Mouse (Mus musculus): Measurements from ENCODE around the gene Cdc27. TPM values are rescaled to one million over a fixed set of nuclear protein-coding genes. Genes with fewer than 3 reads are reported as not detected.

Gene Cdc27
- total RNA-seq, 1 experiment = 45.9 TPM

GRCm38 (mm10) chr11:104537945-104538555 lies 12.4 kb downstream of the Cdc27 start:
- no peaks in the 10 kb centered on the region for H3K4me1 ChIP-seq (ENCODE audit: control insufficient read depth in 2 of 2, insufficient read depth in 2 of 2, low read length in 2 of 2, poor library complexity in 1 of 2)

GRCm38 (mm10) chr11:104536843-104537242 lies 13.6 kb downstream of the Cdc27 start:
- H3K36me3 ChIP-seq (ENCODE audit: control insufficient read depth, insufficient read depth, low read length, poor library complexity, severe bottlenecking) = peaks cover 2% of the 10 kb centered on the region
- TF ChIP-seq ZNF384 (IDR thresholded peaks at IDR 0.05; ENCODE audit: low read depth, low read length) (no peak), ZC3H11A (IDR thresholded peaks at IDR 0.05; ENCODE audit: borderline replicate concordance, low read depth, low read length) (no peak), CHD2 (IDR thresholded peaks at IDR 0.05; ENCODE audit: low read depth, low read length) (no peak), HCFC1 (IDR thresholded peaks at IDR 0.05; ENCODE audit: borderline replicate concordance, insufficient read depth, low read length) (no peak), MAFK (IDR thresholded peaks at IDR 0.05; ENCODE audit: insufficient read depth, low read depth, low read length) (no peak)
- H3K9ac ChIP-seq (ENCODE audit: insufficient read depth, low read depth, low read length, poor library complexity, severe bottlenecking) = no peak overlapping the region
- no peaks in the 10 kb centered on the region for H3K9me3 ChIP-seq (ENCODE audit: control insufficient read depth, insufficient read depth, low read depth, low read length)
- no peaks in the 10 kb centered on the region for H3K4me1 ChIP-seq (ENCODE audit: control insufficient read depth in 2 of 2, insufficient read depth in 2 of 2, low read length in 2 of 2, poor library complexity in 1 of 2)
- in situ Hi-C loops (cut with MboI; ENCODE audit: low sequenced_read_pairs in 2 of 2, unreplicated experiment in 2 of 2) = no loop called here
- H3K4me3 ChIP-seq (ENCODE audit: insufficient read depth in 1 of 2, low read depth in 1 of 2, low read length in 2 of 2, poor library complexity in 1 of 2, severe bottlenecking in 1 of 2) = no peak overlapping the region
- H3K27ac ChIP-seq (ENCODE audit: insufficient read depth, low read depth, low read length, poor library complexity, severe bottlenecking) = no peak overlapping the region
- DNase-seq (ENCODE audit: low read depth, low spot score) = no peak

More at GRCm38 (mm10) chr11:104537945-104538555, 12.4 kb downstream of the Cdc27 start:
- Histone ChIP-seq H3K27ac (ENCODE audit: insufficient read depth, low read depth, low read length, poor library complexity, severe bottlenecking) (no peak overlapping the region), H3K9me3 (ENCODE audit: control insufficient read depth, insufficient read depth, low read depth, low read length) (no peaks in the 10 kb centered on the region), H3K4me3 (ENCODE audit: insufficient read depth in 1 of 2, low read depth in 1 of 2, low read length in 2 of 2, poor library complexity in 1 of 2, severe bottlenecking in 1 of 2) (no peak overlapping the region), H3K9ac (ENCODE audit: insufficient read depth, low read depth, low read length, poor library complexity, severe bottlenecking) (no peak overlapping the region), H3K36me3 (ENCODE audit: control insufficient read depth, insufficient read depth, low read length, poor library complexity, severe bottlenecking) (no peaks in the 10 kb centered on the region; the same call in 1 of the 2 replicates)
- in situ Hi-C loops (cut with MboI; ENCODE audit: low sequenced_read_pairs in 2 of 2, unreplicated experiment in 2 of 2) = no loop called here
- no peak for DNase-seq (ENCODE audit: low read depth, low spot score)
- no peak for TF ChIP-seq ZC3H11A (IDR thresholded peaks at IDR 0.05; ENCODE audit: borderline replicate concordance, low read depth, low read length)
- no peak for TF ChIP-seq ZNF384 (IDR thresholded peaks at IDR 0.05; ENCODE audit: low read depth, low read length)
- TF ChIP-seq MAFK (IDR thresholded peaks at IDR 0.05; ENCODE audit: insufficient read depth, low read depth, low read length) = no peak
- TF ChIP-seq CHD2 (IDR thresholded peaks at IDR 0.05; ENCODE audit: low read depth, low read length) = no peak
- TF ChIP-seq HCFC1 (IDR thresholded peaks at IDR 0.05; ENCODE audit: borderline replicate concordance, insufficient read depth, low read length) = no peak

GRCm38 (mm10) chr11:104525935-104526334 lies 24.5 kb downstream of the Cdc27 start:
- in situ Hi-C loops (cut with MboI; ENCODE audit: low sequenced_read_pairs in 2 of 2, unreplicated experiment in 2 of 2) = no loop called here
- no peaks in the 10 kb centered on the region for H3K9me3 ChIP-seq (ENCODE audit: control insufficient read depth, insufficient read depth, low read depth, low read length)

GRCm38 (mm10) chr11:104512436-104512835 lies 38.0 kb downstream of the Cdc27 start:
- in situ Hi-C loops (cut with MboI; ENCODE audit: low sequenced_read_pairs in 2 of 2, unreplicated experiment in 2 of 2) = no loop called here
- no peaks in the 10 kb centered on the region; a peak in 1 of 4 replicates for H3K4me1 ChIP-seq (ENCODE audit: control insufficient read depth in 2 of 2, insufficient read depth in 2 of 2, low read length in 2 of 2, poor library complexity in 1 of 2)
- H3K9ac ChIP-seq (ENCODE audit: insufficient read depth, low read depth, low read length, poor library complexity, severe bottlenecking) = no peak overlapping the region
- H3K4me3 ChIP-seq (ENCODE audit: insufficient read depth in 1 of 2, low read depth in 1 of 2, low read length in 2 of 2, poor library complexity in 1 of 2, severe bottlenecking in 1 of 2) = no peak overlapping the region
- H3K27ac ChIP-seq (ENCODE audit: insufficient read depth, low read depth, low read length, poor library complexity, severe bottlenecking) = no peak overlapping the region
- peaks cover 23% of the 10 kb centered on the region for H3K36me3 ChIP-seq (ENCODE audit: control insufficient read depth, insufficient read depth, low read length, poor library complexity, severe bottlenecking)
- DNase-seq (ENCODE audit: low read depth, low spot score) = no peak
- no peaks in the 10 kb centered on the region for H3K9me3 ChIP-seq (ENCODE audit: control insufficient read depth, insufficient read depth, low read depth, low read length)
- TF ChIP-seq HCFC1 (IDR thresholded peaks at IDR 0.05; ENCODE audit: borderline replicate concordance, insufficient read depth, low read length) (no peak), ZC3H11A (IDR thresholded peaks at IDR 0.05; ENCODE audit: borderline replicate concordance, low read depth, low read length) (no peak), ZNF384 (IDR thresholded peaks at IDR 0.05; ENCODE audit: low read depth, low read length) (no peak), MAFK (IDR thresholded peaks at IDR 0.05; ENCODE audit: insufficient read depth, low read depth, low read length) (no peak), CHD2 (IDR thresholded peaks at IDR 0.05; ENCODE audit: low read depth, low read length) (no peak)

More at GRCm38 (mm10) chr11:104525935-104526334, 24.5 kb downstream of the Cdc27 start:
- DNase-seq (ENCODE audit: low read depth, low spot score) = no peak
- Histone ChIP-seq H3K36me3 (ENCODE audit: control insufficient read depth, insufficient read depth, low read length, poor library complexity, severe bottlenecking) (peaks cover 8% of the 10 kb centered on the region), H3K9ac (ENCODE audit: insufficient read depth, low read depth, low read length, poor library complexity, severe bottlenecking) (no peak overlapping the region), H3K4me1 (ENCODE audit: control insufficient read depth in 2 of 2, insufficient read depth in 2 of 2, low read length in 2 of 2, poor library complexity in 1 of 2) (no peaks in the 10 kb centered on the region), H3K4me3 (ENCODE audit: insufficient read depth in 1 of 2, low read depth in 1 of 2, low read length in 2 of 2, poor library complexity in 1 of 2, severe bottlenecking in 1 of 2) (no peak overlapping the region), H3K27ac (ENCODE audit: insufficient read depth, low read depth, low read length, poor library complexity, severe bottlenecking) (no peak overlapping the region)
- TF ChIP-seq ZC3H11A (IDR thresholded peaks at IDR 0.05; ENCODE audit: borderline replicate concordance, low read depth, low read length) (no peak), MAFK (IDR thresholded peaks at IDR 0.05; ENCODE audit: insufficient read depth, low read depth, low read length) (no peak), HCFC1 (IDR thresholded peaks at IDR 0.05; ENCODE audit: borderline replicate concordance, insufficient read depth, low read length) (no peak), CHD2 (IDR thresholded peaks at IDR 0.05; ENCODE audit: low read depth, low read length) (no peak), ZNF384 (IDR thresholded peaks at IDR 0.05; ENCODE audit: low read depth, low read length) (no peak)

Data from ES-E14 (cell line).